Mouse (Mus musculus) activated CD4-positive, CD25-positive, alpha-beta regulatory T cell, adult 9 weeks (primary cell): ENCODE measurements around the gene Myd88. TPM values are rescaled to one million over a fixed set of nuclear protein-coding genes. Genes with fewer than 3 reads are reported as not detected.

ENCODE experiments used
- polyA plus RNA-seq: library from polyadenylated mRNA; unstranded; fragments of 100-300 nt; shearing (Covaris generic); gene quantifications from one replicate; pipeline ENCODE4 v1.2.1, GENCODE M21; 2017

Myd88 gene
- 106 TPM for polyA plus RNA-seq

GRCm38 (mm10) chr9:119340909-119341816 lies at the start of gene Myd88:
Gene Myd88, minus strand, starts transcription at chr9:119341411.

GRCm38 (mm10) chr9:119365284-119365683 lies 24.1 kb upstream of the Myd88 start, which contains the start of gene Slc22a14:
Gene Slc22a14, minus strand, starts transcription at chr9:119365553.

GRCm38 (mm10) chr9:119357331-119358057 lies 16.3 kb upstream of the Myd88 start, which contains the start of gene Xylb:
Gene Xylb, plus strand, starts transcription at chr9:119357381.

GRCm38 (mm10) chr9:119339558-119340211 lies 1.5 kb downstream of the Myd88 start, which contains the start of gene Acaa1a:
Gene Acaa1a, plus strand, starts transcription at chr9:119339676.

GRCm38 (mm10) chr9:119322289-119323259 lies 18.6 kb downstream of the Myd88 start, which contains the start of gene Oxsr1:
Gene Oxsr1, minus strand, starts transcription at chr9:119322427.

Other genes with a start within 250 kb of the Myd88 start
- 5.2 TPM for gene Plcd1, start 247.9 kb downstream of the Myd88 start, polyA plus RNA-seq
- gene Dlec1, start 238.9 kb downstream of the Myd88 start, polyA plus RNA-seq: 0.33 TPM
- gene Acaa1b, start 184.3 kb downstream of the Myd88 start, polyA plus RNA-seq: 0.20 TPM
- not detected for gene Gm47289, start 182.2 kb downstream of the Myd88 start, polyA plus RNA-seq
- not detected for gene Slc22a13, start 132.3 kb downstream of the Myd88 start, polyA plus RNA-seq
- gene Oxsr1, start 19.0 kb downstream of the Myd88 start, polyA plus RNA-seq: 8.2 TPM
- gene Acaa1a, start 1.7 kb downstream of the Myd88 start, polyA plus RNA-seq: 64.4 TPM
- 0.87 TPM for gene Xylb, start 16.0 kb upstream of the Myd88 start, polyA plus RNA-seq
- gene Slc22a14, start 24.1 kb upstream of the Myd88 start, polyA plus RNA-seq: not detected
- gene Acvr2b, start 60.7 kb upstream of the Myd88 start, polyA plus RNA-seq: not detected
- 19.6 TPM for gene Exog, start 103.5 kb upstream of the Myd88 start, polyA plus RNA-seq
- gene Scn5a, start 237.6 kb upstream of the Myd88 start, polyA plus RNA-seq: 0.05 TPM